Mouse (Mus musculus): ENCODE measurements at regions not wholly inside any gene's neighbourhood (a gene's known extent, or its start where the extent isn't known, plus 50 kb on each side); places are given as distances from the start of the nearest gene placed in this dataset.

- TF ChIP-seq EP300 (optimal IDR thresholded peaks at IDR 0.05) (no peak), CTCF (IDR thresholded peaks at IDR 0.05; ENCODE audit: low read depth) (no peak)
Observed at GRCm38 (mm10) chr5:77502684-77503083, 94.8 kb upstream of the Igfbp7 start.
